Mouse (Mus musculus): ENCODE data around the gene Gabrq. TPM values are rescaled to one million over a fixed set of nuclear protein-coding genes. Genes with fewer than 3 reads are reported as not detected.

The Gabrq gene
- 0.21 and 0.25 TPM in 2 replicates for polyA plus RNA-seq (2012; rRNA removed)

DNA sequence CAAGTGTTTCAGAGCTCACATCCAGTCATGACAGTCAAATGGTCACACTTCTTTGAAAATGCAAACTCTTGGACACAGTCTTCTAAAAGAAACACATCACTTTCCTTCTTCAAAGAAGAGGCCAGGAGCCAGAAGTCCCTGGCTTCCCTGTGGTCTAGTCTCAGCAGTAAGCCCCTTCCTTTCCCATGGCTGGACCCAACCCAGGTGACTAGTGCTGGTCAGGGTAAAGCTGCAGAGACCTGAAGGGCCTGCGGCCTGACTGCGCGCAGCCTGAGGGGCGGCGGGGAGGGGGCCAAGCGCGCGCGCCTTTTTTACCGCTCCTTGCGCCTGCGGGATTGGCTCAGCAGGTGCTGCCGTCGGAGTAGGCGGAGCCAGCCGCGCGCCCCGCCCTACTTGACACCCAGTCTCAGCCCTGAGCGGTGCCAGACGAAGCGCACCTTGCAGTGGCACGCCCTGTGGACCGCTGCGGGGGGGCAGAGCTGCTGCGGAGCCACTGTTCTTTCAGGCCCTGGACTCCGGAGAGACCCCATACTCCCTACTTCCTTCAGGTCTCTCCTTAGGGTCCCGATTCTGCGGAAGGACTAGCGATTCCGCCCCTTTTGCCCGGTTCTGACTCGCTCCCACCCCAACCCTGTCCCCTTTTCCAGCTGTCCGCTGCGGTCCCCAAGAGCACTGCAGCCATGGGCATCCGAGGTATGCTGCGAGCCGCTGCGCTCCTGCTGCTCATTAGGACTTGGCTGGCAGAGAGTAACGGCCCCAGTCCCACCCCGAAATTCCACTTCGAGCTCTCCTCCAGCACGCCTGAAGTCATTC lies at the start of gene Gabrq:
Gabrq (plus strand) TSS at position 403 of the 813 bp plus-strand sequence.

Other genes starting within 250 kb of the Gabrq start
- gene Gabra3, start 168.3 kb upstream of the Gabrq start, polyA plus RNA-seq (2012; rRNA removed): 2.3 and 4.0 TPM in 2 replicates
- 2.2 and 2.8 TPM in 2 replicates for gene Cetn2, start 93.2 kb downstream of the Gabrq start, polyA plus RNA-seq (2012; rRNA removed)
- gene Nsdhl, start 93.4 kb downstream of the Gabrq start, polyA plus RNA-seq (2012; rRNA removed): 8.2 and 11.8 TPM in 2 replicates
- gene Zfp185, start 162.2 kb downstream of the Gabrq start, polyA plus RNA-seq (2012; rRNA removed): 4.9 and 5.3 TPM in 2 replicates
- gene Pnma5, start 211.9 kb downstream of the Gabrq start, polyA plus RNA-seq (2012; rRNA removed): 0.14 and 0.17 TPM in 2 replicates
- 0.03 TPM in 1 of 2 replicates, not detected in the other for gene Pnma3, start 239.6 kb downstream of the Gabrq start, polyA plus RNA-seq (2012; rRNA removed)